Mouse (Mus musculus): ENCODE data around the gene Tchp. TPM values are rescaled to one million over a fixed set of nuclear protein-coding genes. Genes with fewer than 3 reads are reported as not detected.
A peak's percentile ranks its signal among the peaks of the same experiment; 100 is the strongest.

Tchp gene
- total and polyA plus RNA-seq, 2 experiments from 2014 or later = 12.7 to 15.6 TPM

DNA sequence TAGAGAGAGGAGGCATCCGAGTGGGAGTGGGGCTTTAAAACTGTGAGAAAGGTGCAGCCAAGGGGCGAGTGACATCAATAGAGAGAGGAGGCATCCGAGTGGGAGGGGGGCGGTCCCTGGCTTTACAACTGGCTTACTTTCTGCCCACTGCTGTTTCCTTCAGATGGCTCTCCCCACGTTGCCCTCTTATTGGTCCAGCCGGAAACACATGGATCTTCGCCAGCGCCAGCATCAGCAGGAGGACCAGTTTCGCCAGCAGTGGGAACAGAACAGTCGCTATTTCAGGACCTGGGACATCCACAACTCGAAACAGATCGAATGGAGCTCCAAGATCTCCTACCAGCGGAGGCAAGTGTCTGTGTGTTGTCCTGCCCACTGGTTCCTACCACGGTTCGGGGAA lies 931 bp downstream of the Tchp start:
- DNase-seq (ENCODE audit: low spot score) (no peak), ATAC-seq (peak; percentile 19; the same call in 1 of the 2 replicates)
- Histone ChIP-seq H3K36me3 (ENCODE audit: insufficient read depth, low read length) (peaks cover 18% of the 10 kb centered on the region; the same call in 1 of the 2 replicates), H3K4me2 (ENCODE audit: low read depth, low read length) (peak overlapping the region; percentile 83), H3K9me3 (ENCODE audit: low read length) (no peaks in the 10 kb centered on the region), H3K27me3 (ENCODE audit: insufficient read depth, low read length) (no peaks in the 10 kb centered on the region), H3K9ac (replicated peaks; ENCODE audit: low read length) (peak overlapping the region; percentile 61; the same call in 1 of the 2 replicates), H3K4me1 (ENCODE audit: insufficient read depth, low read length) (peaks cover 7% of the 10 kb centered on the region; the same call in 1 of the 2 replicates), H3K4me3 (ENCODE audit: low read length) (peak overlapping the region; percentile 77), H3K27ac (no peak overlapping the region)
- TF ChIP-seq CTCF (IDR thresholded peaks at IDR 0.05; ENCODE audit: low read depth) = no peak
- WGBS = 40% methylated on average over 15 of the region's 15 CpGs

GRCm38 (mm10) chr5:114709357-114709756 lies 1.8 kb downstream of the Tchp start:
- H3K4me3 ChIP-seq (ENCODE audit: low read length) = no peak overlapping the region
- no peaks in the 10 kb centered on the region for H3K27me3 ChIP-seq (ENCODE audit: insufficient read depth, low read length)
- H3K4me2 ChIP-seq (ENCODE audit: low read depth, low read length) = no peak overlapping the region
- no peak overlapping the region for H3K27ac ChIP-seq
- H3K9me3 ChIP-seq (ENCODE audit: low read length) = no peaks in the 10 kb centered on the region
- peaks cover 7% of the 10 kb centered on the region; the same call in 1 of the 2 replicates for H3K4me1 ChIP-seq (ENCODE audit: insufficient read depth, low read length)
- 90% methylated on average over 21 of the region's 21 CpGs for whole genome bisulfite sequencing
- H3K9ac ChIP-seq (replicated peaks; ENCODE audit: low read length) = no peak overlapping the region
- H3K36me3 ChIP-seq (ENCODE audit: insufficient read depth, low read length) = peaks cover 23% of the 10 kb centered on the region; the same call in 1 of the 2 replicates
- DNase-seq (ENCODE audit: low spot score) = no peak
- no peak for ATAC-seq
- no peak for TF ChIP-seq CTCF (IDR thresholded peaks at IDR 0.05; ENCODE audit: low read depth)

DNA sequence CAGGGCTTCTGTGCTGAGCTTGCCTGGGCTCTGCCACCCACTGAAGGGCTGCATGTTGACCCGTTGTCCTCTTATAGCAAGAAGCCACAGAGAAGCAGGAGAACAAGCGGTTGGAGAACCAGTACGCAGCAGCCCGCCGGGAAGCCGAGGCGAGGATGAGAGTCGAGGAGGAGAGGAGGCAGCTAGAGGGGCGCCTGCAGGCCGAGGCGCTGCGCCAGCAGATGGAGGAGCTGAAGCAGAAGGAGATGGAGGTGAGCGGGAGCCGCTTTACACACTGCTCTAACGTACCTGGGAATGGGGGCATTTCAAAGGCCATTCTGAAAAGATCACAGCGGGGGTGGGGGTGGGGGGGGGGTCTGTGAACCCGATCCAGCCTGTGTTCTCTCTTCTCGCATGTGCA lies 7.0 kb downstream of the Tchp start:
- ATAC-seq = no peak
- H3K4me2 ChIP-seq (ENCODE audit: low read depth, low read length) = no peak overlapping the region
- H3K4me3 ChIP-seq (ENCODE audit: low read length) = no peak overlapping the region
- H3K36me3 ChIP-seq (ENCODE audit: insufficient read depth, low read length) = peaks cover 44% of the 10 kb centered on the region
- no peaks in the 10 kb centered on the region for H3K9me3 ChIP-seq (ENCODE audit: low read length)
- no peak overlapping the region for H3K27ac ChIP-seq
- no peak for DNase-seq (ENCODE audit: low spot score)
- 87% methylated on average over 18 of the region's 18 CpGs for WGBS
- H3K9ac ChIP-seq (replicated peaks; ENCODE audit: low read length) = no peak overlapping the region
- no peak for TF ChIP-seq CTCF (IDR thresholded peaks at IDR 0.05; ENCODE audit: low read depth)
- no peaks in the 10 kb centered on the region for H3K4me1 ChIP-seq (ENCODE audit: insufficient read depth, low read length)
- no peaks in the 10 kb centered on the region for H3K27me3 ChIP-seq (ENCODE audit: insufficient read depth, low read length)

GRCm38 (mm10) chr5:114717292-114717691 lies 9.7 kb downstream of the Tchp start:
- ATAC-seq (no peak), DNase-seq (ENCODE audit: low spot score) (no peak)
- peaks cover 47% of the 10 kb centered on the region for H3K36me3 ChIP-seq (ENCODE audit: insufficient read depth, low read length)
- 89% methylated on average over 12 of the region's 12 CpGs for WGBS
- TF ChIP-seq CTCF (IDR thresholded peaks at IDR 0.05; ENCODE audit: low read depth) = no peak
- H3K9ac ChIP-seq (replicated peaks; ENCODE audit: low read length) = no peak overlapping the region
- H3K9me3 ChIP-seq (ENCODE audit: low read length) = no peaks in the 10 kb centered on the region
- no peaks in the 10 kb centered on the region for H3K4me1 ChIP-seq (ENCODE audit: insufficient read depth, low read length)
- no peaks in the 10 kb centered on the region for H3K27me3 ChIP-seq (ENCODE audit: insufficient read depth, low read length)
- no peak overlapping the region for H3K4me2 ChIP-seq (ENCODE audit: low read depth, low read length)
- no peak overlapping the region for H3K27ac ChIP-seq
- no peak overlapping the region for H3K4me3 ChIP-seq (ENCODE audit: low read length)

GRCm38 (mm10) chr5:114717937-114718336 lies 10.4 kb downstream of the Tchp start:
- Histone ChIP-seq H3K4me1 (ENCODE audit: insufficient read depth, low read length) (no peaks in the 10 kb centered on the region), H3K9ac (replicated peaks; ENCODE audit: low read length) (no peak overlapping the region), H3K27ac (peak overlapping the region; percentile 17; the same call in 1 of the 2 replicates), H3K4me2 (ENCODE audit: low read depth, low read length) (no peak overlapping the region), H3K9me3 (ENCODE audit: low read length) (no peaks in the 10 kb centered on the region), H3K27me3 (ENCODE audit: insufficient read depth, low read length) (no peaks in the 10 kb centered on the region), H3K4me3 (ENCODE audit: low read length) (no peak overlapping the region), H3K36me3 (ENCODE audit: insufficient read depth, low read length) (peaks cover 45% of the 10 kb centered on the region)
- ATAC-seq (no peak), DNase-seq (ENCODE audit: low spot score) (no peak)
- WGBS = 86% methylated on average over 8 of the region's 8 CpGs
- no peak for TF ChIP-seq CTCF (IDR thresholded peaks at IDR 0.05; ENCODE audit: low read depth)

DNA sequence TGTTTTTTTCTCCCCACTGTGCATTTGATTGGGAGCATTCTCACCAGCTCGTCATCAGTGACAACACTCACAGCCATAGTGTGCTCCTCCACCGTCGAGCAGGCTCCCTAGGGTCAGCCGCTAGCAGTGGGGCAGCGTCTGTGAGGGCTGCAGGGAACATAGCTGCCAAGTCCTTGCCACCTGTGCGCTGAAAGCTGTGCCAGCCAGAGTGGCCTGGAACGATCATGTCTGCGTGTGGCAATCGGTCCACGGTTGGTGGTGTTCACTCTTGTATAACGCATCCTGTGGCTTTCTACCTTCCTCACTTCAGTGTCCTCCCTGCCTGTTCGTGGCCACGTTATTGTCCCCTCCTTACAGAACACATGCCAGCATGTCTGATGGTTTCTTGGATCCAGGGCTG lies 10.9 kb downstream of the Tchp start:
- H3K9ac ChIP-seq (replicated peaks; ENCODE audit: low read length) = no peak overlapping the region
- H3K27ac ChIP-seq = peak overlapping the region; percentile 17; the same call in 1 of the 2 replicates
- WGBS = 66% methylated on average over 13 of the region's 13 CpGs
- H3K36me3 ChIP-seq (ENCODE audit: insufficient read depth, low read length) = peaks cover 40% of the 10 kb centered on the region
- ATAC-seq (no peak), DNase-seq (ENCODE audit: low spot score) (peak; percentile 16)
- TF ChIP-seq CTCF (IDR thresholded peaks at IDR 0.05; ENCODE audit: low read depth) = no peak
- no peak overlapping the region for H3K4me3 ChIP-seq (ENCODE audit: low read length)
- no peaks in the 10 kb centered on the region for H3K4me1 ChIP-seq (ENCODE audit: insufficient read depth, low read length)
- H3K9me3 ChIP-seq (ENCODE audit: low read length) = no peaks in the 10 kb centered on the region
- no peaks in the 10 kb centered on the region for H3K27me3 ChIP-seq (ENCODE audit: insufficient read depth, low read length)
- no peak overlapping the region for H3K4me2 ChIP-seq (ENCODE audit: low read depth, low read length)

DNA sequence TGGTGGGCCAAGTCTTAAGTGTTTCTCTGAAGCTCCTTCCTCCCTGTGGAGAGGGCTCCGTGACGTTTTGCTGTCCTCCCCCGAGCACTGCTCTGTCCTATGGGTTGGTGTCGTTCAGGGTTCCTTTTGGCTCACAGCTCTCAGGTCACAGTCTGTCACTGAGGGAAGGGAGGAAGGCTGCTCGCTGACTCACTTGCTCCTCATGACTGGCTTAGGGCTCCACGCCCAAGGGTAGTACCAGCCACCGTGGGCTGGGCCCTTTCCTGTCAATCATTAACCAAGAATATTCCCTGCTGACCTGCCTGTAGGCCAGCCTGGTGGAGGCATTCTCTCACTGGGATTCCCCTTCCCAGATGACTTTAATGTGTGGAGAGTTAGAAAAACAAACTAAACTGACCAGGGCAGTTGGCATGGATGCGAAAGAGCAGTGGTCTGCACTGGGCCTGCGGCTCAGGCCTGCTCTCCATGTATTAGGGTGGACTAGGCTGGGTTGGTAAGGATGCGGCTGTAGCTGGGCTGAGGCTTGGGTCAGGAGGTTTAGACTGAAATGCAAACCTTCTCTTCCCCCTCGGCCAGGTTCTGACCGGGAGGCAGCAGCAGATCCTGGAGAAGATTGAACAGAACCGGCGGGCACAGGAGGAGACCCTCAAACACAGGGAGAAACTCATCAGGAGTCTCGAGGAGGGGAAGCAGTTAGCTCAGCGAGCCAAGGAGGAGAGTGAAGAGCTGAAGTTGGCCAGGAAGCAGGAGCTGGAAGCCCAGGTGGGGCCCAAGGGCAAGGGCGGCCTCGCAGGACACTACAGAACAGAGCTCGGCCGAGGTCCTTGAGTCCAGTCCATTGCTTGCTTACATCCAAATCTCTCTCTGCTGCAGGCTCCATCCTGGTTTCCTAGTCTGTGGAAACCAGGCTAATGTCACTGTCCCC lies 11.7 kb downstream of the Tchp start:
- peaks cover 36% of the 10 kb centered on the region for H3K36me3 ChIP-seq (ENCODE audit: insufficient read depth, low read length)
- ATAC-seq = no peak
- TF ChIP-seq CTCF (IDR thresholded peaks at IDR 0.05; ENCODE audit: low read depth) = no peak
- no peak overlapping the region for H3K4me3 ChIP-seq (ENCODE audit: low read length)
- no peak for DNase-seq (ENCODE audit: low spot score)
- H3K4me1 ChIP-seq (ENCODE audit: insufficient read depth, low read length) = no peaks in the 10 kb centered on the region
- no peak overlapping the region for H3K27ac ChIP-seq
- no peaks in the 10 kb centered on the region for H3K27me3 ChIP-seq (ENCODE audit: insufficient read depth, low read length)
- no peaks in the 10 kb centered on the region for H3K9me3 ChIP-seq (ENCODE audit: low read length)
- WGBS = 84% methylated on average over 20 of the region's 20 CpGs
- H3K4me2 ChIP-seq (ENCODE audit: low read depth, low read length) = no peak overlapping the region
- no peak overlapping the region for H3K9ac ChIP-seq (replicated peaks; ENCODE audit: low read length)
